Mouse (Mus musculus) stomach, postnatal 0 days (tissue): ENCODE results near the gene Ccr7.
A peak's percentile ranks its signal among the peaks of the same experiment; 100 is the strongest.

Experiments used
- CTCF ChIP-seq: IDR thresholded peaks from 2 replicates; pipeline ENCODE4 v1.5.1; 2016; ENCODE audit warnings: antibody characterized with exemption, low read depth, mild to moderate bottlenecking, moderate library complexity
- EP300 ChIP-seq: optimal IDR thresholded peaks from 2 replicates; pipeline ENCODE3; 2016; ENCODE audit warnings: antibody characterized with exemption

GRCm38 (mm10) chr11:99123977-99124634 lies 30.8 kb downstream of the Ccr7 start:
- TF ChIP-seq EP300, result no peak
- TF ChIP-seq CTCF, result peak; percentile 78
